Mouse (Mus musculus) hindbrain, embryonic 11.5 days (tissue): ENCODE data around the gene Nkain2. TPM values are rescaled to one million over a fixed set of nuclear protein-coding genes. Genes with fewer than 3 reads are reported as not detected.

Experiments
- ATAC-seq: fragments of 200-750 bp; cut with Nextera tagmentation; 2 replicates; pipeline ENCODE4 v1.8.0; 2017; ENCODE audit warnings: mild to moderate bottlenecking, moderate TSS enrichment, moderate library complexity; ENCODE audit not compliant: low FRiP score
- DNase-seq: peaks from one replicate; pipeline ENCODE4 v3.0.0-alpha.2; 2015; ENCODE audit warnings: low spot score
- H3K27ac ChIP-seq: fragments of 300-500 bp; sonication (generic); 2 replicates; pipeline ENCODE4 v1.5.1; 2014; ENCODE audit warnings: mild to moderate bottlenecking, low read depth, low read length
- H3K27me3 ChIP-seq: fragments of 300-500 bp; sonication (generic); 2 replicates; pipeline ENCODE4 v1.6.1; 2014; ENCODE audit warnings: mild to moderate bottlenecking, low read length, moderate library complexity, mixed read lengths; ENCODE audit not compliant: control insufficient read depth, insufficient read depth
- H3K36me3 ChIP-seq: fragments of 300-500 bp; sonication (generic); 2 replicates; pipeline ENCODE4 v1.6.1; 2014; ENCODE audit warnings: mild to moderate bottlenecking, low read length, moderate library complexity, mixed read lengths; ENCODE audit not compliant: control insufficient read depth, insufficient read depth
- H3K4me1 ChIP-seq: fragments of 300-500 bp; sonication (generic); replicated peaks from 2 replicates; pipeline ENCODE4 v1.6.1; 2014; ENCODE audit warnings: low read length, mixed read lengths; ENCODE audit not compliant: control insufficient read depth, insufficient read depth
- H3K4me2 ChIP-seq: fragments of 300-500 bp; sonication (generic); replicated peaks from 2 replicates; pipeline ENCODE4 v1.6.1; 2014; ENCODE audit warnings: mild to moderate bottlenecking, low read depth, low read length
- H3K4me3 ChIP-seq: fragments of 300-500 bp; sonication (generic); 2 replicates; pipeline ENCODE4 v1.5.1; 2014; ENCODE audit warnings: low read depth, low read length
- H3K9ac ChIP-seq: fragments of 300-500 bp; sonication (generic); 2 replicates; pipeline ENCODE4 v1.6.1; 2014; ENCODE audit warnings: low read depth, low read length
- H3K9me3 ChIP-seq: fragments of 300-500 bp; sonication (generic); 2 replicates; pipeline ENCODE4 v1.6.1; 2016; ENCODE audit warnings: low read length; ENCODE audit not compliant: control insufficient read depth
- WGBS: fragments of 180-500 bp; shearing (Covaris S2); extraction: QIAGEN DNeasy Blood & Tissue Kit; methylation state at CpG from one replicate; pipeline ENCODE4 v1.1.7; 2014; 5-methylcytosine and 5-hydroxymethylcytosine counted together
- polyA plus RNA-seq: library from polyadenylated mRNA; unstranded; fragments of >200 nt; fragmentation: Nextera tagmentation; extraction: Ambion mirVana; gene quantifications from 2 replicates; pipeline ENCODE4 v1.2.1, GENCODE M21; 2014

Nkain2 gene
- polyA plus RNA-seq, 1 experiment from 2014 or later, result 1.3 TPM

DNA sequence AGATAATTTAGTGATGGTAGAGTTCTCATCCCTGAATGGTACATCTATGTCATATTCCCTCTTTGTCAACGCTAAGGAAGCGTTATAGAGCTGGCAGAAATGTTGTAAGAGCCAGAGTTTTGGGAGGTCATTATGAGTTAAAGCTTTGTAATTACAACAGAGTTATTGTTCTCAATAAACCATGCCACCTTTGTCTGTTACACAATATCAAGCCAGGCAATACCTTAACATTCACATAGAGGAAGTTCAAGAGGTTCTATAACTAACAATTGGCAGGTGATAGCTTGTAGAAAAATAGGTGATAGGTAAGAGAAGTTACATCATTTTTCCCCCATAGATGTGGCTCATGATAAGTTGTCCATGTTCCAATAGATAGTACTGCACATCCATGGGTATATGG lies 832.0 kb downstream of the Nkain2 start:
- 94% methylated on average over 2 of the region's 2 CpGs for WGBS
- Histone ChIP-seq H3K9ac (no peak overlapping the region), H3K4me2 (no peak overlapping the region), H3K27ac (no peak overlapping the region), H3K36me3 (no peaks in the 10 kb centered on the region), H3K4me3 (no peak overlapping the region), H3K27me3 (no peaks in the 10 kb centered on the region), H3K4me1 (no peaks in the 10 kb centered on the region), H3K9me3 (no peaks in the 10 kb centered on the region)
- ATAC-seq, result no peak
- no peak for DNase-seq

DNA sequence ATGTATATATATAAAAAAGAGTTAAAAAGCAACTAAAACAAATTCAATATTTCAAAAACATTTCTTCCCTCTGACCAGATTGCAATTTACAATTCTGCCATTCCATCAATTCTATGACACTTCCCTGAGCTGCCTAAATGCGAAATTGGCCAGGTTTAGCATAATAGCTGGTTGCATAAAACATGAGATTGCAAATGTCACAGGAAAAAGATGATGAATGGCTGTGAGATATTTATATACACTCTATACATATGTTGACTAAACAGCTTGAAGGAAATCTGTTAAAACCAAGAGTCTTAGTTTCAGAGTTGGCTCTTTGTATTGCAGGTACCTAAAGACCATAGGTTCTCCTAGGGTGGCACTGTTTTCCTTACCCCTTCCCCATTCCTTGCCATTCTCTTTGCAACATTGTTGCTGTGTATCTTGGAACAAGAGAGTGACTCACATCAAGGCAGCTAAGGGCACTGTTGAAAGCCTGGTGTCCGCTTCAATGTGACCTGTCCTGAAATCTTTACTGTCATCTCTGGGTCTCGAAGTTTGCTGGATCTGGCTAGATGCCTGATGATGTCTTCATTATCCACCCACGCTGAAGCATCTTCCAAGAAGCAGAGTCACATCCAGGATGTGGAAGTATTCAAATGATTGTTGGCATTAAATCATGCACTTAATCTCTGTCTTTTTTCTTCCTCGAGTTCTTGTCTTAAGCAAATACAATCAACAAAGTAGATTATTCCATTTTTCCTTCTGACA lies 837.5 kb downstream of the Nkain2 start:
- H3K27ac ChIP-seq, result no peak overlapping the region
- no peaks in the 10 kb centered on the region for H3K4me1 ChIP-seq
- H3K9ac ChIP-seq, result no peak overlapping the region
- H3K4me2 ChIP-seq, result no peak overlapping the region
- H3K9me3 ChIP-seq, result no peaks in the 10 kb centered on the region
- WGBS, result 82% methylated on average over 5 of the region's 5 CpGs
- no peaks in the 10 kb centered on the region for H3K27me3 ChIP-seq
- no peak overlapping the region for H3K4me3 ChIP-seq
- H3K36me3 ChIP-seq, result no peaks in the 10 kb centered on the region
- no peak for DNase-seq
- ATAC-seq, result no peak

DNA sequence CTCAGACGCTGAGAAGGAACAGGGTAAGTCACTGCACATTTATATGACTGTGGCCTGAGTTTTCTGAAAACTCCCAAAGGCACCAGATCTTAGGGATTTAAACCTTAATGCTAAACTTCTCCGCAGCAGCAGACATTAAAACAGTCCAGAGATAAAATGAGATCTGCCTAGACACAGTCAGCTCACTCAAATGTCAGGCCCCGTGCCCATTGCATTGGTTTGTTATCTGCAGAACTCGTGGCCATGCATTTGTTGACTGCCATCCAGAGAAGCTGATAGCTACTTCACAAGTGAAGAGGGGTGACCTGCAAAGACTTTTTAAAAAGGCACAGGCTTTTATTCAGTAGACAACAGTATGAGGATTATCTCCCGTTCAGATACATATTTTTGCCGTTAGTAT lies 838.2 kb downstream of the Nkain2 start:
- no peaks in the 10 kb centered on the region for H3K9me3 ChIP-seq
- no peaks in the 10 kb centered on the region for H3K27me3 ChIP-seq
- DNase-seq, result no peak
- H3K9ac ChIP-seq, result no peak overlapping the region
- no peak overlapping the region for H3K4me3 ChIP-seq
- 92% methylated on average over 6 of the region's 6 CpGs for WGBS
- H3K36me3 ChIP-seq, result no peaks in the 10 kb centered on the region
- H3K27ac ChIP-seq, result no peak overlapping the region
- no peaks in the 10 kb centered on the region for H3K4me1 ChIP-seq
- no peak overlapping the region for H3K4me2 ChIP-seq
- ATAC-seq, result no peak

DNA sequence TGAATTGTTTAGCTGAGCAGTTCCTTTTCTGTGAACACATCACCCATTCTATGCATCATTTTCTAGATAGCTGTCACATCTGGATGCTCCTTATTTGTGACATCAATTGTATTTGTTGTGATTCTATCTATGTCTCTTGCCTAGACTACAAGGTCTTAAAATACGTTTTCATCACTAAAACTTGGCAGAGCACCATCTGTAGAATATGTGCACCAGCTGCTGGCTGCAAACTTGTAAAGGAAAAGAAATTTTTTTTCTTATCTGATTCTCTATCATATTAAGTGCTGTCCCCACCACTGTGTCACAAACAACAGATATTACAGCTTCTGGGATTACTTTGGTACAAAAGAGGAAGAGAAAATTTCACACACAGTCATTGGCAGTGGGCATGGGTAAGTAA lies 860.3 kb downstream of the Nkain2 start:
- WGBS, result 71% methylated on average over 1 of the region's 1 CpGs
- H3K4me1 ChIP-seq, result no peaks in the 10 kb centered on the region
- H3K27ac ChIP-seq, result no peak overlapping the region
- DNase-seq, result no peak
- H3K27me3 ChIP-seq, result no peaks in the 10 kb centered on the region
- ATAC-seq, result no peak
- H3K9ac ChIP-seq, result no peak overlapping the region
- no peaks in the 10 kb centered on the region for H3K9me3 ChIP-seq
- no peak overlapping the region for H3K4me3 ChIP-seq
- H3K4me2 ChIP-seq, result no peak overlapping the region
- no peaks in the 10 kb centered on the region for H3K36me3 ChIP-seq

DNA sequence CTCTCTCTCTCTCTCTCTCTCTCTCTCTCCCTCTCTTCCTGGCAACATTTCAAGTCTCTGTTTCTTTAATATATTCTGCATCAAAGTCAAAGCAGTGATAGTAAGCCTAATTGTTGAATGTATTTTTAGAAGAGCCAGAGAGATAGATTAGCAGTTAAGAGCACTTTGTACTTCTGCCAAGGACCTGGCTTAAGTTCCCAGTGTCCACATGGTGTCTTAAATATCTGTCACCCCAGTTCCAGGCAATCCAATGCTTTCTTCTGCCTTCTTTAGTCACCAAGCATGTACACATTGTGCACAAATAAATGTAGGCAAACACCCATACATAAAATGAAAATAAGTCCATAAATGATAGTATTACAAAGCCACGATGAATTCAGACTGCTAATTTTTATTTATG lies 871.9 kb downstream of the Nkain2 start:
- H3K4me3 ChIP-seq, result no peak overlapping the region
- H3K27ac ChIP-seq, result no peak overlapping the region
- WGBS, result 77% methylated on average over 1 of the region's 1 CpGs
- no peaks in the 10 kb centered on the region for H3K36me3 ChIP-seq
- no peaks in the 10 kb centered on the region for H3K27me3 ChIP-seq
- H3K4me2 ChIP-seq, result no peak overlapping the region
- no peak for ATAC-seq
- no peak for DNase-seq
- no peaks in the 10 kb centered on the region for H3K9me3 ChIP-seq
- H3K9ac ChIP-seq, result no peak overlapping the region
- H3K4me1 ChIP-seq, result no peaks in the 10 kb centered on the region

DNA sequence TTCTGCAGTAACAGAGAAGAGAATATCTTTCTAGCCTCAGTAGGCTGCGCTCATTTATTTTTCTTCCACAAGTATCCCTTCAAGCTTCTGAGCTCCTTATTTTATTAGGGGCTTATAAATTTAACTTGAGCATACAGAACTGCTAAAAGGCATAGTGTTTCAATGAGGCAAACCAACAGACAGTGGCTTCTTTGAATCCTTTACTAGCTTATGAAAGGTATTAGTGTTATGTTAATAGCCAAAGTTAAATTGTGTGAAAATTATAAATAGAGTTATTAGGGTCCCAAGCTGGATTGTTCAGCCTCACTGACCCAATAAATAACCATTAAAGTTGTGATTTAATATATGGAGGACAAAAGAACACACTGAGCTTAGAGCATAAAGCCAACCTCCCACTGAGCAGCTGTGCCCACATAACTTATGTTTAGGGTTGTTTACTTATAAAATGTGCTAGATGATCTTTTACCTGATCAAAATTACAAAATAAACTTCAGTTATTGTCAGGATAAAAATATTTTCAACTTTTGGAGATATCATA lies 889.0 kb downstream of the Nkain2 start:
- Histone ChIP-seq H3K4me1 (no peaks in the 10 kb centered on the region), H3K9me3 (no peaks in the 10 kb centered on the region), H3K36me3 (no peaks in the 10 kb centered on the region), H3K27ac (no peak overlapping the region), H3K27me3 (no peaks in the 10 kb centered on the region), H3K4me3 (no peak overlapping the region), H3K4me2 (no peak overlapping the region), H3K9ac (no peak overlapping the region)
- no peak for DNase-seq
- no peak for ATAC-seq
- WGBS, result 92% methylated on average over 1 of the region's 1 CpGs

DNA sequence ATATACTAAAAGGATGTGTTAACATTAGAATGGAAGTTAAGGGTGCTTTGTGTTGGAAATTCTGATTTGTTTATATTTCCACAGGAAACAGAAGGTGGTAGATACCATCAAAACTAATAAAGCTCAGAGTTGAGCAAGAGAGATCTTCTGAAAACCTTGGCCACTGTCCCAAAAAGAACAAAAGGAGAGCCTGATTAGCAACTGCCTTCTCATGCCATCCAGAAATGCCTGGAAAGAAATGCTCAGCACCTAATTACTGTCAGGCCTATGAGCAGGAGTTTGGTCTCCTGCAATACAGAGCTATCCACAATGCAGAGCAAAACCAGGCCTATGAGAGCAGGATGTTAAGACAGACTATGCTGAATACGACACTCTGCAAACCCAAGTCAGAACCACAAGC lies 897.1 kb downstream of the Nkain2 start:
- no peaks in the 10 kb centered on the region for H3K27me3 ChIP-seq
- no peak overlapping the region for H3K4me2 ChIP-seq
- no peaks in the 10 kb centered on the region for H3K4me1 ChIP-seq
- no peak overlapping the region for H3K9ac ChIP-seq
- 81% methylated on average over 1 of the region's 1 CpGs for WGBS
- DNase-seq, result no peak
- no peak overlapping the region for H3K4me3 ChIP-seq
- H3K9me3 ChIP-seq, result no peaks in the 10 kb centered on the region
- H3K27ac ChIP-seq, result no peak overlapping the region
- ATAC-seq, result no peak
- no peaks in the 10 kb centered on the region for H3K36me3 ChIP-seq

DNA sequence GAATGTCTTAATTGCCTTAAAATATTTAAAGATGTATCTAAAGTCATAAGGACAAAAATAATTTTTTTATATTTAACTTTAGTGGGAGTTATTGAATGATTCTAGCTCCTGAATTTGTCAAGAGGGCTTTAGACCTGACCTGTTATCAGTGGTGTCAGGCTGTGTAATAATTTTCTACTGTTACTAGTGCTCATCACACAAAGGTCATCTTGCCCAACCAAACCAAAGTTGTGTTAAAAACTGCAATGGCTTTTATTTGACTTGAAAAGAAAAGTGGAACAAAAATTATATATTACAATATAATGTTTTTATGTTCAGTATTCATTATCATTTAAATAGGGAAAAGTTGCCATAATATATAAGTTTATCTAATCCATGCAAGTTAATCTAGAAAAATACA lies 911.9 kb downstream of the Nkain2 start:
- H3K27me3 ChIP-seq, result no peaks in the 10 kb centered on the region
- ATAC-seq, result no peak

DNA sequence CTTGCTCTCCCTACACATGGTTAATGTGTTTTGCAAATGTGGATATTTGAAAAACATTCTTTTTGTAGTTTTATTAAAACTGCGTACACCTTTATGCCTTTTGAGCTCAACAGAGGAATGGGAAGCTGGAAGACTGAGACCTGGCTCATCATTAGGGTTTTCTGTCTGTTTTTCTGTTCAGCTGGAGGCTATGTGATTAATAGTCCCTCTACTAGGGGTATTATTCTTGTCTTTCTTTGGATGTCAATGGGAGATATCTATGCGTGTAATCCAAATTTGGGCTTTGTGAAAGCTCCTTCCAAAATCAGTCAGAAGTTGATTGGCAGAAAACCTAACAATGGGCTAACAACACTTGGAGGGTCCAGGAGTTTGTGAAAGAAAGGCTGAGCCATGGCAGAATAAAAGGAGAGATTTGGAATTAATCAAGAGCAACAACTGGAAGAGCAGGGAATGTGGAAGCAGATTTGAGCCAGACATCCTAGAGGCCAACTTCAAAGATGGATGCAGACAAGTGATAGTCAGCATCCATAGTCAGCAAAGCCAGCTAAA lies 943.0 kb downstream of the Nkain2 start:
- Histone ChIP-seq H3K9ac (no peak overlapping the region), H3K4me2 (no peak overlapping the region)

More for the DNA sequence above, 911.9 kb downstream of the Nkain2 start:
- H3K4me2 ChIP-seq, result no peak overlapping the region
- no peak overlapping the region for H3K9ac ChIP-seq
- H3K9me3 ChIP-seq, result no peaks in the 10 kb centered on the region
- H3K36me3 ChIP-seq, result no peaks in the 10 kb centered on the region
- no peaks in the 10 kb centered on the region for H3K4me1 ChIP-seq
- no peak overlapping the region for H3K4me3 ChIP-seq
- no peak overlapping the region for H3K27ac ChIP-seq
- no peak for DNase-seq

More for the DNA sequence above, 943.0 kb downstream of the Nkain2 start:
- WGBS, result 41% methylated on average over 2 of the region's 2 CpGs
- no peaks in the 10 kb centered on the region for H3K36me3 ChIP-seq
- no peak overlapping the region for H3K27ac ChIP-seq
- DNase-seq, result peak; percentile 2
- H3K4me3 ChIP-seq, result no peak overlapping the region
- H3K9me3 ChIP-seq, result no peaks in the 10 kb centered on the region
- peak; percentile 51; the same call in 1 of the 2 replicates for ATAC-seq
- no peaks in the 10 kb centered on the region for H3K27me3 ChIP-seq
- H3K4me1 ChIP-seq, result no peaks in the 10 kb centered on the region
